Mouse (Mus musculus): ENCODE results near the gene Cyp8b1. TPM values are rescaled to one million over a fixed set of nuclear protein-coding genes. Genes with fewer than 3 reads are reported as not detected.

The Cyp8b1 gene
- polyA plus RNA-seq, 3 experiments from 2014 or later = not detected

DNA sequence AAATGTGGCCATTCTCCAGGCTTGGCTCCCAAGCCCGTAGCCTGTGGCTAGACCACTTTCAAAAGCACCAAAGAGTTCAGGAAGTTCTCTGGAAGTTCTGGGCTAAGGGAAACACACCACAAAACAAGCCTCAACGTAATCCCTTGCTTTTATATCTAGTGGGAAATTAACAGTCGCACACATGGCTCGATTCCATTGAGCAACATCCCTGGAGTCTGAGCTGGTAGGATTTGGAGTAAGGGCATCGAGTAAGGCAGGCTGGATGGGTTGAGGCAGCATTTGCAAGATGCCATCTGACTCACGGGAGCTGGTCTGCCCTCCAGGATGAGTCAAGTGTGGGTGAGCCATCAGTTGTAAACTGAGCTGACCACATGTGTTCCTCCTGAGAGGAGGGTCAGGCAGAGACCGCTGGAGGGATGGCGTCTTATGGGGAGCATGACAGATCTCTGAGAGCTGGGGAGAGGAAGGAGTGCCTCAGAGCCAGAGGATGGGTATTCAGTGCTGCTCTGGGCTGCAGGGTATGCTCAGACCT, 1.8 kb downstream of the Cyp8b1 start:
- ATAC-seq = no peak

DNA sequence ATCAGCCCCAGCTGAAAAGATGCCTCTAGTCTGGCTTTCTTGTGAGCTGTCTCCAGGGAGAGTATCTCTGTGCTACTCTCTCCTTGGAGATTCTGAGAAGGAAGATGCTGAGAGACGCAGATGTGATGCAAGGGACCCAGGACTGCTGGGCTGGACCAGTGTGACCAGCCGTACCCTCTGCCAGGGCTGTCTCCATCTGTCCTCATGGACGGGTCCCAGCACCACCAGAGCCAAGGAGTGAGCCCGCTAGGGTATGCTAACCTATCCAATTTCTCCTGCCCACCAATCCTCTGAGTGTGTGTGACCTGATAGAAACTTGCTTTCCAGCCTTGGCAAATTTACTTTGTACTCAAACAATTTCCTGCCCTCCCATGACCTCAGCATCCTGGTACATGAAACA, 3.3 kb downstream of the Cyp8b1 start:
- ATAC-seq = no peak

DNA sequence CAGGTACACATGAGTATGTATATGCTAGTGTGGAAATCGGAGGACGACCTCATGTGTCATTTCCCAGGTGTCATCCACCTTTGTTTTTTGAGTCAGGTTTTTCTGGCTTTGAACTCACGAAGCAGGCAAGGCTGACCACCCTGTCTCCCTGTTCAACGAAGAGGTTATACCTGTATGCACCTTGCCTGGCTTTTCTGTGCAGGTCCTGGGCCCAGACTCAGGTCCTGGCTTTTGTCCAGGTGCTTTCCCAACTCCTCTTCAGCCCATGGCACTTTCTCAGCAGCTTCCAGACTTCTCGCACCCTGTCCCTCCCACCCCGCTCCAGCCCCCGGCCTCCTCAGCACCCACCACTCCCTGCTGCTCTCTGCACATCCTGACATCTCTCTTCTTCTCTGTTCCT, 4.9 kb downstream of the Cyp8b1 start:
- ATAC-seq = no peak

DNA sequence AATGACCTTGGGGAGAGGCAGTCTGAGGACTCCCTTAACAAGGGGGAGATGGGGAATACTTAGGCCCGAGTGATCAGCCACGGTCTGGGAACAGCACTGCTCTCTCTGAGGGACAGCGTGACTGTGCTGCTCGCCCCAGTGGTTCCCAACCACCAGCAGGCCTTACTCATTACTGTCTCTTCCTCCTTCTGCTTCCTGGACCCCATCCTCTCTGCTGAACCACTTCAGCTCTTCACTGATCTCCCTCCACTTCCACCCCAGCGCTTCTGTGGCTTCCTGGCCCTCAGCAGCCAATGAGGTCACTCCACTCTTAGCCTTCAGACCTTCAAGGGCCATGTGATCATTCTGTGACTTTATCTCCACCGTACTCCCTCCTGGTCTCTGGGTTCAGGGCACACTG, 6.5 kb downstream of the Cyp8b1 start:
- no peak for ATAC-seq

DNA sequence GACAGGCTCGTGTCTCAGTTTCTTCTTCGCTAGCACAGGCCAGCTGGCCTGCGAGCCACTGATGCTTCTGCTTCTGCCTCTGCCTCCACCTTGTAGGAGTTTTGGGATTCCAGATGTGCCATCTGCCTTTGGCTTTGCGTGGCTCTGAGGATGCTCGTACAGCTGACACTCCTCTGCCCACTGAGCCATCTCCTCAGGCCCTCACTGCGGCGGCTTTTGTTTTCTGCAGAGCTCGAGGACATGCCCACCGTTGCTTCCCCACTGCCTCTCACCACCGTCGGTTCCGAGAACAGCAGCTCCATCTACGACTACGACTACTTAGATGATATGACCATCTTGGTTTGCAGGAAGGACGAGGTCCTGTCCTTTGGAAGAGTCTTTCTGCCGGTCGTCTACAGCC, 7.8 kb downstream of the Cyp8b1 start:
- ATAC-seq = no peak

DNA sequence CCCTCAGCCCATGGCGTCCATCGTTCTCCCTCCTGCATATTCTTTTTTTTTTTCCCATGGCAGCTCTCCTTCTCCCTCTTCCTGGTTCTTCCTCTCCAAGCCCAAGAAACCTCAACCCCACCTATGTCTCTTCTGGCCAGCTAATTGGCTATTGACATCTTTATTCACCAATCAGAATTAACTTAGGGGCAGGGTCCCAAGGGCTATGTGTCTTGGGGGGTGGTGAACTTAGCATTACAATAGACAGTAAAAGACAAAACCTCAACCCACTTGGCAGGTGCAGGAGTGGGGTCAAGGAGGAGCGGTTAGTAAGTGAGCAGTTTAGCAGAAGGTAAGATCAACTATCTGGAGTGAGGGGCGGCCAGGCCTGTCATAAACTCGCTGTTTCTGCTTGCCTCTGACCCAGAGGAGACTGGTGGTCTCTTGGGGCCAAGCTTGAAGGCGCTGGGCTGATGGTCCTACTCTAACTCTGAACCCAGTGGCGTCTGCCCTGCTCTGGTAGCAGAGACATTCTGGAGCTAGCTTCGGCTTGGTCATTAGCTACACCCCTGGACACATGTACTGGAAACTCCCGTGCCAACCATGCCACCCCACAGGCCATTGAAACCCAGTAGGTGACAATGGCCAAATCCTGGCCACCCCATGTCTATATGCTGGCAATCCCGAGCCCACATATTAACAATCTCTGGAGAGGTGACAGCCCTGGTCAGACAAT, 8.6 kb downstream of the Cyp8b1 start:
- ATAC-seq = no peak

DNA sequence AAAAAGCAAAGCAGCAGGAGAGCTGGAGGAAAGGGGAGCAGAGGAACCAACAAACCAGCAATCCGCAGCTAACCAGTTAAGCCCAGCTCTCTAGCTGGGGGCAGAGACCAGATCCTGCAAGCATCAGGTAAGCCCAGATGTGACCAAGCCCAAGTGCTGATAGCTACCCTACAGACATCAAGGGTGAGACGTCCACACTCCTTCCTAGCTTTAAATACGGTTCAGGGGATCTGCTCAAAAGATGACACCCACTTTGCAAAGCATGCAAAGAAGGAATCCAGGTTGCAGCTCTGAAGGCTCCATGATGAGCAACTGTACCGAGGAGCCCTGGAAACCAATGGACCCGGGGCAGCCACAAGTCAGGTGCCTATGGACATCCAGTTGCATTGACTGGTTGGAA, 9.6 kb downstream of the Cyp8b1 start:
- no peak for ATAC-seq

DNA sequence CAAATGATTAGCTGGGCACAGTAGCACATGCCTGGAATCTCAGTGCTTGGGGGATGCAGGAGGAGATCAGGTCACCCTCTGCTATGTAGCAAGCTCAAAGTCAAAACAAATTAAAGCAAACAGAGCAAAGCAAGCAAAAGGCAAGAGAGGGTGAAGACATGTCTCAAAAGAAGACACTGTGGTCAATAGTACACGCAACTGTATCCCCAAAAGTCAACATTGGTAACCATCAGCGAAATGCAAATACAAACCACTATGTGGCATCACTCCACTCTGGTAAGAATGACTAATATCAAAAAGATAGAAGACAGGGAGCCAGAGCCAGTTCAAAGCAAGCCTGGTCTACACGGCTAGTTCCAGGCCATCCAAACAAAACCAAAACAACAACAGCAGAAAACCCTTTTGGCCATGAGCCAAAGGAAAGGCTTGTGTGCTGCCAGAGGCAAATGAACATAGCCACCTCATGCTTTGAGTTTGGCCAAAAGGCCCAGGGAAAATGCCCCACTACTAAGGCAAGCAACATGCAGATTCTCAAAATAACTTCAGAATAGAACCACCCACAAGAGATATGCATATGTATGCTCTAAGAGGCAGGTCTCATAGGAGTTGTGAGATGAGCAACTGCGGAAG, 10.4 kb downstream of the Cyp8b1 start:
- no peak for ATAC-seq

DNA sequence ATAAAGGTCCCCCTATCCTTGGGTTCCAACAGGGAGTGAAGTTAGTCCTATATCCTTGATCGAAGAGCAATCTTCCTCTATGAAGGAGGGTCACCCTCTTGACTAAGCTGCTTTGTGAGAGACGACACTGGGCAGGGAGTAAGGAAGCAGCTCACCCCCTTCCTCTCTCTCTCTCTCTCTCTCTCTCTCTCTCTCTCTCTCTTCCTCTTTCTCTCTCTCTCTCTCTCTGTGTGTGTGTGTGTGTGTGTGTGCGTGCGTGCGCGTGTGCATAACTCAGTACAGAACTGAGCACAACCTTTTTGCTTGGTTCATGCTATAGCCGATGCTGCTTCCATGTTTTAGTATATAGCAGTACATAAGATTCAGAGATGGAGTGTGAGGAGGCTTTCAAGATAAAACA, 11.2 kb downstream of the Cyp8b1 start:
- ATAC-seq = no peak

DNA sequence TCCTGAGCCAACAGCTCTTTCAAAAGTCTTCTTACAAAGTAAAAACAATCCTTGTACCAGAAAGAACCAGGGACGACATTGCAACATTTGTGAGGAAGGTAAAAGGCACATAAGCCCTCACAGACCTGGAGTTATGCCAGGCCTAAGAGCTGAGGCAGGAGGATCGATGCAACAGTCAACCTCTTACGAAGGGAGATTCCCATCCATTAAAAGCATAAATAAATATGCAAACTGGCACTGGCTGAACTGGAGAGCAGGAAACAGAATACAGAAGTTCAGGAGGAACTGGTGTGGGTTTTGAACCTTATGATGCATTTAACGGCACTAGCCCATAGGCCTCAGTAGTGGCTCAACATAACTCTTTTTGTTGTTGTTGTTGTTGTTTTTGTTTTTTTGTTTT, 11.8 kb downstream of the Cyp8b1 start:
- ATAC-seq = no peak

DNA sequence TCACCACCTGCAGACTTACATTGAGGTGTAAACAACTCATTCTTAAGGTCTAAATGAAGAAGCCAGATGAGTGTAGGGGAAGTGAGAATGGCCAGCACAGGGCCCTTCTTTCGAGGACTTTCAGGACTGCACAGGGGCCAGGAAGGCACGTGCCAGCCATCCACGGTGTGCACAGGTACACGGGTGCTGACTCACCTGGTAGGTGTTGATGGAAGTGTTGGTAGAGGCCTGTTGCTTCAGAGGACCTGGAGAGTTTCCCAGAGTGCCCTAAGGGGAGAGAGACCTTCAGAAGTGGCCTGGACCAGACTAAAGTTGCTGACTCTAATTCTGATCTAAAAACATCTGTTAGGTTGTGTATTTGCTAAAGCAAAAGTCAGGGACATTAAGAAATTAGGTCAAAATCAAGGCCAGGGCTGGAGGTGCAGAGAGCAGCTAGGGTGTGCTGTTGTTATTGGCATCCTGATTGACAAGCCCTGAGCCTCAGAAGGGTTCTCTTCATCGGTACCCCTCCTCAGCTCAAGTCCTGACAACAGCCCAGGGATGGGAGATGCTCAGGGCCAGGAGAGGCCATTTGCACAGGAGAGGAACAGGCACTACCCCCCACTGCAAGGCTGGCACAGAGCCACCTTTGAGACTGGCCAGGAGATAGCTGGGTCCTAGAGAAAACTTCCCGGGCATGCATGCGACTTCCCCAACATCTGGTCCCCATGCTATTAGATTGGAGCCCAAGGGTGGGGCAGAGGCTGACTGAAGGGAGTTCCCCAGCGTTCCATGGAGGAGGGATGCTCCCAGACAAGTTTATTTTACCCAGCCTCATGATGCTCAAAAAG, 12.4 kb downstream of the Cyp8b1 start:
- ATAC-seq = no peak

DNA sequence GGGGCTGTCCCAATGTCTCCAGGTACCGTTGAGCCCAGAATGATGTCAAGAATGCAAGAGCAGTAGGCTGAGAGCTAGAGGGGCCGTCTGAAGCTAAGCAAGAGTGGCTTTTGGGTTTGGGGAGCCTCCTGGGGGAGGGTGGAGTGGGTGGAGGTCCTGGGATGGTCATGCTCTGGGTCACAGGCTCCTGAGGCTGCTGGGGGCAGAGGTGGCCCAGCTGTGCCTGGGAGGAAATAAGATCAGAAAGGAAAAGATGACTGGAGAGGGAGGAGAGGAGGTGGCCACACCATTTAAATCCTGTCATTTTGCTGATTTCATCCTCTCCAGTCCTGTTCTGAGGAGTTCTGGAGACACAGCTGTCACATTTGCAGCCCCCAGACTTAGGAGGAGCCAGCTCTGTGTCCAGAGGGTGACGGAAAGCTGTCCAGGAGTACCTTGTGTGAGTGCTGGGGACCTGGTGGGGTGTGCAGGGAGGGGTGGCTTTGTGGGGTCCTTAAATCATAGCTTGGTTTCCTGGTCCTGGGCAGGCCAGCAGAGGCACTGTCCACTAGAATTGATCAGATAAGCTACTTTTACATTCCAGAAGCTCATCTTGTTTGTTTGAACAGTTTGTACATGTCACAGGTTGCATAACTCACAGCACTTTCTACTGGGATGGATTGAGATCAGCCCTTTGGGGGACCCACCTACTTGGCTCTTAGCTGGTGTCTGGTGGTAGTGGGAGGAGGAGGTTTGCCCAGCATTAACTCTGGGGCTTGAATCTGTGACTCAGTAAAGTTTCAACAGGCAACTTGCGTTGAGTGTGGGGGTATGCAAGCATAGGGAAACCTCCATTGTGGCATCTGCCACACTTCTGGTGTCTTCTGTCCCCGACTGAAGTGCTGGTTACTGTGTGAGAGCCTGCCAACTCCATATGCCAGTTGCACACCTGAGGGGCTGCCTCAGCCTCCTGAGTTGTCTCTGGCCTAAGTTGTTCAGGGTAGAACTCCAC, 14.1 kb downstream of the Cyp8b1 start:
- no peak for ATAC-seq

DNA sequence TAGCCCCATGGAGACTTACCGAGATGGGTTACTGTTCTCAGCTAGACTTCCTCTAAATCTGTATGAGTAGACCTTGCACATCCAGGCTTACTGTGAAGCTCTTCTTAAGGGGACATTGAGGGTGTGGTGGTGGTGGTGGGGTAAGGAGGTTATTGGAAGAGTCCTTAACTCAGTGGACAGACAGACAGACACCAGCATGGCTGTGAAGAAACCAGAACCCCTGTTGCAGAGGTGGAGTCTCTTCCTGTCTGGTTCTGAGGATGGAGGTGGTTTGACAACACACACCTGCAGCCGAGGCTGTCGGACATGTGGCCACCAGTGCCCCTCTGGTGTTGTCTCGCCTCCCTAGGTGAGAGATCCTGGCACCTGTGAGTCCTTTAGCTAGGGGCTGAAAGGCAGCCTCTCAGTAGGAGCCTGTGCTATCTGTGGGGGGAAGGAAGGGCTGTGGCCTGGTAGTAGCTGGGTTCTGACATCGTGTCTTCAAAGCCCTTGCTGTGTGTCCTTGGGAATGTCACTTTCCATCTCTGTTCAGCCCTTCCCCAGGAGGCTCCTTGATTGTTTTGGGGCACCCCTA, 15.7 kb downstream of the Cyp8b1 start:
- ATAC-seq = no peak

DNA sequence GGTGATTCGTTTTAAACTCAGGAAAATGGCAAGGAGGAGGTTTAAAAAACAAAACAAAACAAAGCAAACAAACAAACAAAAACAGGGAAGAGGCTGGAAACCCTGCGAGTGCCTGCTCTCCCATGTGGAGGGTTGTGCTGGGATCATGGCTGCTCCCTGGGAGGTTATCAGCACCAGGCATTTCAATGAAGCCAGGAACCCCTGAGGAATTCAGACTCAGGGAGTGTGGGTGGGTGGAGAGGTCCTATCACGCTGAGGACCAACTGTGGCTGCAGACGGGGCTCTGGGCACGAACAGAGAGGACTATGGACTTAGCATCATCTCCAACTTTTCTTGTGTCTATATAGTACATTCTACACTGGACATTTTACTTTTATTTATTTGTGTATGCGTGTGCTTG, 16.8 kb downstream of the Cyp8b1 start:
- no peak for ATAC-seq

DNA sequence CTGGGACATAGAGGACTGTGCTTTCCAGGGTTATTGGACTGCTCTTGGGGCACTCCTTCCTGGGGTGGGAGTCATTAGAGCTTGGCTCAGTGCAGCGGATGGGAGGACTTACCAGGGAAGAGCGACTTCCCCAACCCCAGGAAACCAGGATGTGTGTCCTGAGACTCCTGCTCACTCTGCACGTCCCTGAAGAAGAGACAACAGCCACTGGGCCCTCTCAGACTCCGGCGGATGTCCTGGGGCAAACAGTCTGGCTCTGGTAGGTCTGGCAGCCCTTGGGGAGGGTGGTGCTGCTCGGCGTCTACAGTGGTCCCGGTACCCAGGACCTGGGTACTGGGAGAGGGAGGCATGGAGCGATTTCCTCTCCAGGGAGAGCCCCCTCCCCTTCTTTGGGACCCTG, 17.9 kb downstream of the Cyp8b1 start, which contains the start of gene Ackr2:
Gene Ackr2 (plus strand): TSS at position 111 of the 400 bp plus-strand sequence.
- ATAC-seq = no peak

DNA sequence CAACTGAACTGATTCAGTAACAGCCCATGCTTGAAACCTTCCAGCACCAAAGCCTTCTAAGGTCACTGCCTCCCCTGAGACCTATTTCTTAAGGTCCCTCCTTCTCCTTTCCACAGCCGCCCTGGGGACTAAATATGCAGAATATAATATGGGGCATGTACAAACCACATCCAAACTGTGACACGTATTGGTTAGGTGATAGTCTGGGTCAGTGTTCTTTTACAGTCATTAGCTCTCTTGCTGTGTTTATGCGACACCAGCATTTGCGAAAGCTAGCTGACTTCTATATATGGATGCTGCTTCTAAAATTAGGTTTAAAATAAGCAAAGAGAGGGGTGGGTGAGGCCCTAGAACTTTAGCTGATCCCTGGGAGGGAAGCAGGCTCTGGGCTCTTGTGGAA, 19.3 kb downstream of the Cyp8b1 start:
- ATAC-seq = no peak

DNA sequence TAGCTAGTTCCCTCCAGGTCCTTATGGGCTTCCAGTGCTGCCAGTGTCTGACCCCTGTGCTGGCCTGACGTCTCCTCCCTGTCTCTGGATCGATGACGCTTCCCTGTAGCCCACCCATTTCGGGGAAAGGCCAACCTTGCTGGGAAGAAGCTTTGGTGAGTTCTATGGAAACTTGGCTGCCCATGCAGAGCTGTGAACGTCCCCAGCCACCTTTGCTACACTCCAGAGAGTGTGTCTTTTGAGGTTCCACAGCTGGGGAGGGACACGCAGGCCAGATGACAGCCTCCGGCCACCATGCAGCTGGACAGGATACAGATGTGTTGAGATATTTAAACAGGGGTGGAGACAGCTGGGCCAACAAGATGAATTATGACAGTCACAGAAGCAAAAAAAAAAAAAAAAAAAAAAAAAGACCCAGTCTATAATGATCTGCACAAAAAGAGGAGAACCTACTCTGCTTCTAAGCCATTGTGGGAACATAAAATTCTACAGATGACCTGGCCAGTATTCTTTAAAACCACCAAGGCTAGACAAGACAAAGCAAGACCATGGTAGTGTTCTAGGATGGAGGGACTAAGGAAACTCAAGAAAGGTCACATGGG, 20.6 kb downstream of the Cyp8b1 start:
- ATAC-seq = no peak

DNA sequence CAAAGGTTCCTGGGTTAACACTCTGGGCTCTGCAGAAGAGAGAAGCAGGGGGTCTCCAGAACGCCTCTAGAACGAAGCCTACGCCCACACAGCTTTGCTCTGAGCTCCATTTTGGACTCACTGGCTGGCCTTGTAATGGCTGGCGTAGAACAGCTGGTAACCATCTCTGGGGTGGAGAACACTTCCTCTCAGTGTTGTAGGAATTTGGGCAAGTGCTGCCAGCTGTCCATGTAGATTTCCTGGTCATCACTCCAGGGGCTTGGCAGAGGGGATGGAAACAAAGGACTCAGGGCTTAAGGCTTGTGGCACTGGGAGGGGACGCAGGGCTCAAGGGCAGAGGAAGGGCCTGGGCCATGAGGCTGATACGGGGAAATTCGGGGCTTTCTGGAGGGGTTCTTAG, 21.7 kb downstream of the Cyp8b1 start:
- ATAC-seq = no peak

DNA sequence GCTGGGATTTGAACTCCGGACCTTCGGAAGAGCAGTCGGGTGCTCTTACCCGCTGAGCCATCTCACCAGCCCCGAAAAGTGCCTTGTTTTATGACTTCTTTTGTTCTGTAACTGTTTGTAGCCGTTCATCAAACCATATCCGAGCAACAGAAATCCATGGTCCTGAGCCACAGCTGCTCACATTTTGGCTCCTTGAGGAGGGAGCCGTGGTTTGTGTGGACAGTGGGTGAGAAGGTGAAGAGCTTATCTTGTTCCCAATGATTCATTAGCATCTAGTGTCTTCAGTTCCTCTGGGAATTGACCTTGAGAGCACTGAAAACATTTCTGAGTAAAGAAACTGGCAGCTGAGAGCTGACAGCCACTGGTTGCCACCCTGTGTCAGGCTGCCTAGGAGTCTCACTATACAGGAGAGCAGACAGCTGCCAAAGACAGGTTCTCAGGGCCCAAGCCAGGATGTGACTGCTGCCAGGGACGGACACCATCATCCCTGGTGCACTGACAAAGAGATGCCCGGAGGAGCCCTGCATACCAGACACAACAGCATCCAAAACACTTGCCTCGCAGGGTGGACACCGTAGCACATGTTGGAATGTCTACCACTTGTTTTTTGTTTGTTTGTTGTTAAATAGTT, 23.9 kb downstream of the Cyp8b1 start:
- ATAC-seq = no peak

DNA sequence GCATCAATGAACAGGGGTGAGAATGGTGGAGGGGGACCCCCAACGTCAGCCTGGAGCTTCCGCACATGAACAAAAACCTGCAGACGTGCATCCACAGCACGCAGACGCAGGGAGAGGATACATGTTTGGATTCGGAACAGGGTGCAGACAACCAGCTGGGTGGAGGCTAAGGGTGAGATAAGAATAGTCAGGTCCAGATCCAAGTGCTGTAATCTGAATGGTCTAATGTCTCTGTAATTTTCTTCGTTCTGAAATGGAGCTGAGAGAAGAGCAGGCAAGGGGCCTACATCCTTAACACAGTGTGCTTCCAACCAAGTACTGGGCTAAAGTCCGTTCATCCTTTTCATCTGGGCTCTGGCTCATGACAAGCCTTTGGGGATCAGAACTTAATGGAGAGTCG, 24.8 kb downstream of the Cyp8b1 start:
- ATAC-seq = no peak

DNA sequence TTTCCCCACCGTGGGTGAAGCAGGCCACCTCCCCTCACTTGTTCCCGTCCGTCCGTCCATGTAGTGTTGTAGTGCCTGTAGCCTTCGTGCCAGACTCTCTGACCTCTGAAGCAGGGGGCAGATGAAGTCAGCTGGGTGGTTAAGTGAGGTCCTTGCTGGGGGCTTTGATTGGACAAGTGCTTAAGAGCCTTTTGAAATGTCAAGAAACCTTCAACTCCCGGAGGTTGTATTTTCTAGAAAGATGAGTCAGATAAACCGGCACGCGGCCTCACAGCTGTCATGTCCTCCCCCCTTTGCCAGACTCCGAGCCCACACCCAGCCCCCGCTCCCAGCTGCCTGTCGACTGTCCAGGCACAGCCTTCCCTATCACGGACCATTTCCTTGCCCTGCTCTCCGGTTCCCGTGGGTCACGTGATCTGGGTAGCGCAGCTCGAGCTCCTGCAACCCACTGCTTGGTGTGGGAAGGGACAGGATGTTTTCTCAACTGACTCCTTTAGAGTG, 25.6 kb downstream of the Cyp8b1 start:
- ATAC-seq = no peak

All from inflammation-experienced regulatory T-cells, adult 6 months (primary cell).